Mouse (Mus musculus): ENCODE measurements around the gene Xlr3a. TPM values are rescaled to one million over a fixed set of nuclear protein-coding genes. Genes with fewer than 3 reads are reported as not detected.

The Xlr3a gene
- total RNA-seq, 2 experiments from 2014 or later, result 4.9 TPM; not detected in 1

Other genes starting within 250 kb of the Xlr3a start
- gene Cetn2, start 178.7 kb downstream of the Xlr3a start, total RNA-seq (2021), result 10 to 100 TPM; 46.0 to 51.2 TPM
- gene Nsdhl, start 178.5 kb downstream of the Xlr3a start, total RNA-seq (2021), result 10 to 100 TPM; 34.6 to 43.2 TPM
- gene Zfp185, start 109.8 kb downstream of the Xlr3a start, total RNA-seq (2021), result 1 to 10 TPM in 1 of 2 experiments, under 1 TPM in 1; 0.83 to 1.6 TPM
- gene Pnma5, start 60.0 kb downstream of the Xlr3a start, total RNA-seq (2021), result under 1 TPM; 0.52 to 0.62 TPM
- 10 to 100 TPM; 18.8 to 28.4 TPM for gene Pnma3, start 32.3 kb downstream of the Xlr3a start, total RNA-seq (2021)
- gene Xlr4a, start 14.6 kb downstream of the Xlr3a start, total RNA-seq (2021), result 1 to 10 TPM in 1 of 2 experiments, not detected in 1; 1.2 TPM
- gene Gm14685, start 20.0 kb upstream of the Xlr3a start, total RNA-seq (2021), result 1 to 10 TPM; 1.9 to 5.2 TPM
- gene Xlr5b, start 51.7 kb upstream of the Xlr3a start, total RNA-seq (2021), result not detected
- gene DXBay18, start 52.4 kb upstream of the Xlr3a start, total RNA-seq (2021), result 1 to 10 TPM in 1 of 2 experiments, not detected in 1; 1.9 TPM
- gene Spin2d, start 79.9 kb upstream of the Xlr3a start, total RNA-seq (2021), result not detected
- 10 to 100 TPM in 1 of 2 experiments, 1 to 10 TPM in 1; 1.4 to 14.4 TPM for gene Xlr3b, start 95.1 kb upstream of the Xlr3a start, total RNA-seq (2021)
- gene Xlr4b, start 117.2 kb upstream of the Xlr3a start, total RNA-seq (2021), result 1 to 10 TPM in 1 of 2 experiments, not detected in 1; 1.6 TPM
- gene F8a, start 131.2 kb upstream of the Xlr3a start, total RNA-seq (2021), result 10 to 100 TPM; 16.3 to 16.7 TPM
- 1 to 10 TPM in 1 of 2 experiments, not detected in 1; 1.7 TPM for gene Xlr4c, start 146.0 kb upstream of the Xlr3a start, total RNA-seq (2021)
- gene Xlr3c, start 168.3 kb upstream of the Xlr3a start, total RNA-seq (2021), result not detected
- gene Xlr5a, start 195.9 kb upstream of the Xlr3a start, total RNA-seq (2021), result not detected
- gene Xlr5c, start 195.9 kb upstream of the Xlr3a start, total RNA-seq (2021), result not detected
- gene Gm45015, start 239.7 kb upstream of the Xlr3a start, total RNA-seq (2021), result not detected
- 10 to 100 TPM; 11.1 to 11.7 TPM for gene Zfp275, start 245.5 kb upstream of the Xlr3a start, total RNA-seq (2021)